Comparison of ENCODE assay signal across 10 mouse cellular contexts in the genomic region with DNA sequence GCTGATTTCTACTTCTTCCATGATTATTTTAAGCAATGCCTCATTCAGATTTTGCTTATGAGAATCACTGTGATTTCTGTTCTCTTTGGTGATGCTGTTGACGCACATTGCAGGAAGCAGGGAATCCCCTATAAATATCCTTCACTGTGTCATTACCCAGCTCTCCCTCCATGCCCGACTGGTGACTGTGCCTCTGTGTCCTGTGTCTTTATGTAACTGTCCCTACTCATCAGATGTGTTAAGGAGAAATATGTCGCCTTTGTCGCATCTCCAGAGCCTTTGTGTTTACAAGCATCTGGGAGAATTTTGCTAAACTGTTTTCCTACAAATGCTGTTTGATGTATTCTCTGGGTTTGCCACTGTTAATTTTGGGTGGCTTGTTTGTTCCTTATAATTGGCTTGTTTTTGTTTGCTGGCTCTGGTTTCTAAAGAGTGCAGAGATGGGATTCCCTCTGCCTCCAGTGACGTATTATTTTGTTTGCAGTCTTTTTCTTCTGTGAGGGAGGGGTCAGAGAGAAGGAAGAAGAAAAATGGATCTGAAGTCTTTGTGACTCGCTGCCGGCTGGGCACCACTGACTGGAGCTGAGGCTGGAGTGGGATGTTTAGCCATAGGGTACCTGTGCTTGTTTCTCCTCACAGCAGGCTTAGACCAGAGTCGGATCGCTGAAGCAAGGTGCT. TPM values are rescaled to one million over a fixed set of nuclear protein-coding genes. Genes with fewer than 3 reads are reported as not detected.
A peak's percentile ranks its signal among the peaks of the same experiment; 100 is the strongest.
DNase-seq lines count a peak whose midpoint lies in the region; ATAC-seq and TF ChIP-seq lines count a peak whose summit lies in the region.
"Had no signal": no experiment of that assay in that cellular context is flagged by ENCODE, and none has a peak within 500 bp of the region (broad histone marks: within the 10 kb centered on the region; RNA-seq: fewer than 3 reads in every experiment).

No protein-coding gene starts in this region.

- ATAC-seq in forebrain, postnatal 0 days = peak; percentile 64

- peak overlapping the region; percentile 28 for H3K4me3 ChIP-seq in forebrain, postnatal 0 days (ENCODE audit: low read depth, low read length)
- H3K4me3 ChIP-seq: liver, embryonic 15.5 days had no signal

- 0 out of 2 replicates have a peak overlapping the region, but pooled peaks have one; percentile 42 for H3K27ac ChIP-seq in forebrain, postnatal 0 days (ENCODE audit: low read depth, low read length)
- H3K27ac ChIP-seq: liver, embryonic 15.5 days had no signal

- H3K4me1 ChIP-seq in forebrain, postnatal 0 days (ENCODE audit: insufficient read depth) = peaks cover 17% of the 10 kb centered on the region

- 1% methylated on average over 9 of the region's 9 CpGs for WGBS in forebrain, postnatal 0 days

- H3K4me2 ChIP-seq in forebrain, postnatal 0 days (ENCODE audit: low read depth) = peak overlapping the region; percentile 42
- H3K4me2 ChIP-seq: liver, embryonic 15.5 days had no signal

- no peaks in the 10 kb centered on the region for H3K36me3 ChIP-seq in forebrain, postnatal 0 days (ENCODE audit: insufficient read depth)

- TF ChIP-seq CTCF in forebrain, postnatal 0 days (IDR thresholded peaks at IDR 0.05; ENCODE audit: low read depth) = no peak

- intact Hi-C loops in heart, postnatal 36 days (cut with DNase I) = no loop called here

- peak; percentile 90 for DNase-seq in heart, adult 11 months
- no peak for DNase-seq in heart, postnatal 36 days
- DNase-seq in cerebellum, adult 11-12 months = peak; percentile 47
- DNase-seq in forebrain, postnatal 0 days = peak; percentile 35
- peak; percentile 44 to 60 for DNase-seq in left cerebral cortex, adult 18-20 months (ENCODE audit: low spot score in 2 of 2)
- peak; percentile 46 to 64 for DNase-seq in right cerebral cortex, postnatal 36 days (ENCODE audit: low spot score in 2 of 2)
- no peak for DNase-seq in ovary, postnatal 10 days (ENCODE audit: low spot score)
- DNase-seq in gastrocnemius, postnatal 25 days = no peak

- 0 out of 2 replicates have a peak overlapping the region, but pooled peaks have one; percentile 19 for H3K9ac ChIP-seq in forebrain, postnatal 0 days
- H3K9ac ChIP-seq: liver, embryonic 15.5 days had no signal

- H3K27me3 ChIP-seq in forebrain, postnatal 0 days (ENCODE audit: insufficient read depth, low read length) = no peaks in the 10 kb centered on the region
- H3K27me3 ChIP-seq: CH12.LX; liver, embryonic 15.5 days had no signal

- H3K9me3 ChIP-seq in forebrain, postnatal 0 days (ENCODE audit: low read length) = no peaks in the 10 kb centered on the region
- H3K9me3 ChIP-seq: liver, embryonic 15.5 days had no signal

RNA-seq across cellular contexts. Expression of gene R3hdm2, which starts 40.7 kb away (rescaled TPM):
- total RNA-seq in heart, postnatal 36 days (2021) = 100 to 1,000 TPM; 150 to 169 TPM
- 47.5 and 51.0 TPM in 2 replicates for total RNA-seq in forebrain, postnatal 0 days (2014; rRNA removed)
- 28.6 and 37.2 TPM in 2 replicates for polyA plus RNA-seq in forebrain, postnatal 0 days (2015; fragmentation: Nextera tagmentation; extraction: Ambion mirVana)
- 100 to 1,000 TPM; 317 to 326 TPM for total RNA-seq in left cerebral cortex, adult 18-20 months (2021)
- 100 to 1,000 TPM in 1 of 2 experiments, 10 to 100 TPM in 1; 97.8 to 120 TPM for total RNA-seq in gastrocnemius, postnatal 25 days (2021)

RNA-seq across cellular contexts. Expression of gene Inhbc, which starts 50.6 kb away (rescaled TPM):
- total RNA-seq in heart, postnatal 36 days (2021) = not detected
- total RNA-seq in forebrain, postnatal 0 days (2014; rRNA removed) = not detected in 2 replicates
- not detected in 2 replicates for polyA plus RNA-seq in forebrain, postnatal 0 days (2015; fragmentation: Nextera tagmentation; extraction: Ambion mirVana)
- total RNA-seq in left cerebral cortex, adult 18-20 months (2021) = not detected
- total RNA-seq in gastrocnemius, postnatal 25 days (2021) = not detected

Comparison
In these comparisons a context has a peak if more than half of its experiments do, and no peak if none do; other contexts are left out.
1. DNase-seq: peak in heart, adult 11 months (single experiment), cerebellum, adult 11-12 months (single experiment), forebrain, postnatal 0 days (single experiment), left cerebral cortex, adult 18-20 months (2 of 2) and right cerebral cortex, postnatal 36 days (2 of 2); none in heart, postnatal 36 days (0 of 2), ovary, postnatal 10 days (single experiment) and gastrocnemius, postnatal 25 days (single experiment).